Mouse (Mus musculus) liver, embryonic 11.5 days (tissue): ENCODE data around the gene Tspo2. TPM values are rescaled to one million over a fixed set of nuclear protein-coding genes. Genes with fewer than 3 reads are reported as not detected.
"Not testable (repeated sequence)": the region's sequence is repeated elsewhere in the genome, so short reads cannot be mapped to it uniquely, and the experiment has no call there.

Experiments
- ATAC-seq: fragments of 200-750 bp; cut with Nextera tagmentation; replicated peaks from 2 replicates; pipeline ENCODE4 v1.8.0; 2017; ENCODE audit warnings: moderate number of reproducible peaks, mild to moderate bottlenecking, moderate TSS enrichment, moderate library complexity; ENCODE audit not compliant: low FRiP score
- DNase-seq: peaks from one replicate; pipeline ENCODE4 v3.0.0-alpha.2; 2017; ENCODE audit warnings: low spot score
- H3K27ac ChIP-seq: fragments of 300-500 bp; sonication (generic); 2 replicates; pipeline ENCODE4 v1.5.1; 2014; ENCODE audit warnings: mild to moderate bottlenecking, low read depth, low read length, control low read depth
- H3K27me3 ChIP-seq: fragments of 300-500 bp; sonication (generic); replicated peaks from 2 replicates; pipeline ENCODE4 v1.6.1; 2014; ENCODE audit warnings: low read length, mixed read lengths; ENCODE audit not compliant: control insufficient read depth, insufficient read depth
- H3K36me3 ChIP-seq: fragments of 300-500 bp; sonication (generic); 2 replicates; pipeline ENCODE4 v1.6.1; 2014; ENCODE audit warnings: mild to moderate bottlenecking, low read length, moderate library complexity, mixed read lengths; ENCODE audit not compliant: control insufficient read depth, insufficient read depth
- H3K4me1 ChIP-seq: fragments of 300-500 bp; sonication (generic); replicated peaks from 2 replicates; pipeline ENCODE4 v1.6.1; 2014; ENCODE audit warnings: low read length, mixed read lengths; ENCODE audit not compliant: control insufficient read depth, insufficient read depth
- H3K4me2 ChIP-seq: fragments of 300-500 bp; sonication (generic); 2 replicates; pipeline ENCODE4 v1.6.1; 2014; ENCODE audit warnings: mild to moderate bottlenecking, control low read depth, moderate library complexity
- H3K4me3 ChIP-seq: fragments of 300-500 bp; sonication (generic); 2 replicates; pipeline ENCODE4 v1.5.1; 2014; ENCODE audit warnings: low read depth, low read length, control low read depth
- H3K9ac ChIP-seq: fragments of 300-500 bp; sonication (generic); 2 replicates; pipeline ENCODE4 v1.6.1; 2014; ENCODE audit warnings: low read depth, low read length, control low read depth
- H3K9me3 ChIP-seq: fragments of 300-500 bp; sonication (generic); 2 replicates; pipeline ENCODE4 v1.6.1; 2016; ENCODE audit warnings: low read length, inconsistent platforms, mixed read lengths; ENCODE audit not compliant: control insufficient read depth
- WGBS: fragments of 180-500 bp; shearing (Covaris S2); extraction: QIAGEN DNeasy Blood & Tissue Kit; methylation state at CpG from one replicate; pipeline ENCODE4 v1.1.7; 2014; 5-methylcytosine and 5-hydroxymethylcytosine counted together
- polyA plus RNA-seq: library from polyadenylated mRNA; unstranded; fragments of >200 nt; fragmentation: Nextera tagmentation; extraction: Ambion mirVana; gene quantifications from 2 replicates; pipeline ENCODE4 v1.2.1, GENCODE M21; 2014

Gene Tspo2
- polyA plus RNA-seq, 1 experiment from 2014 or later = 68.7 TPM

DNA sequence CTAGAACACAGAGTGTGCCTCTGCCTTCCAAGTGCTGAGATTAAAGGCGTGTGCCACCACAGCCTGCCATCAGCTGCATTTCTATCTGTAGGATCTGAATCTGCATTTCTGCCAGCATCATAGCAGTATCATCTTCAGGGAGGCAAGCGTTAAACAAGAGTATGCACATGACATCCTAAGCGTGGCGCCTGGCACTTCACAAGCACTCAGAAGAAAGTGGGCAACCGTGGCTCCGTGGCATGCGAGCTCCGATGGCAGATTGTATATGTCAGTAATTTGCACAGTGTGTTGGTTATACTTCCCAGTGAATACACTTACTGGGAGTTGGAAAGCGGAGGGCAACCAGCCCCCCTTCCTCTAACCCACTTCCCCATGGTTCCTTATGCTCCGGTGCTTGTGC lies 28.6 kb upstream of the Tspo2 start:
- DNase-seq = no peak
- 81% methylated on average over 10 of the region's 10 CpGs for WGBS

GRCm38 (mm10) chr17:48475444-48475843 lies 24.1 kb upstream of the Tspo2 start:
- WGBS = 76% methylated on average over 8 of the region's 8 CpGs
- H3K9me3 ChIP-seq = no peaks in the 10 kb centered on the region
- H3K4me1 ChIP-seq = no peaks in the 10 kb centered on the region
- H3K4me2 ChIP-seq = no peak overlapping the region
- no peak for DNase-seq
- H3K27me3 ChIP-seq = no peaks in the 10 kb centered on the region
- no peak overlapping the region for H3K4me3 ChIP-seq
- H3K36me3 ChIP-seq = no peaks in the 10 kb centered on the region
- H3K9ac ChIP-seq = no peak overlapping the region
- no peak overlapping the region for H3K27ac ChIP-seq
- ATAC-seq = no peak

More for the DNA sequence above, 28.6 kb upstream of the Tspo2 start:
- no peaks in the 10 kb centered on the region; the same call in 1 of the 2 replicates for H3K27me3 ChIP-seq
- H3K27ac ChIP-seq = no peak overlapping the region
- no peak overlapping the region for H3K4me2 ChIP-seq
- ATAC-seq = no peak
- H3K4me3 ChIP-seq = no peak overlapping the region
- H3K4me1 ChIP-seq = no peaks in the 10 kb centered on the region
- no peak overlapping the region for H3K9ac ChIP-seq
- no peaks in the 10 kb centered on the region for H3K9me3 ChIP-seq
- no peaks in the 10 kb centered on the region for H3K36me3 ChIP-seq

DNA sequence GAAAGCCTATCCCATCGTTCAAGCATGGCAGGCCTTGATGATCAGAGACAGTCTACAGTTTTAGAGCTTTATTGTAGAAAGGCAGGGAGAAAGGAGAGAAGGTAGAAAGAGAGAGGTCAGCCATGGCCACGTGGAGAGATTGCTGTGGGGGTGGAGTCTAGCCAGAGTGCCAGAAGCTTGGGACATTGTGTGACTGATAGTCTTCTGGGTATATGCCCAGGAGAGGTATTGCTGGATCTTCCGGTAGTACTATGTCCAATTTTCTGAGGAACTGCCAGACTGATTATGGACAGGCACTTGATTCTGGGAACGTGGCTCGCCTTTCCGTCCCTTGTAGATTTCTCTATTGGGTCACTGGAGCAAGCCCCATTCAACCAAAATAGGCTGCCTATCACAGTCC lies 23.0 kb upstream of the Tspo2 start:
- ATAC-seq, DNase-seq, H3K4me3 ChIP-seq, H3K27ac ChIP-seq, H3K4me2 ChIP-seq, H3K4me1 ChIP-seq, H3K36me3 ChIP-seq, H3K9me3 ChIP-seq, H3K27me3 ChIP-seq, H3K9ac ChIP-seq: not testable (repeated sequence)
- whole genome bisulfite sequencing = 76% methylated on average over 6 of the region's 6 CpGs

GRCm38 (mm10) chr17:48467395-48468231 lies 16.3 kb upstream of the Tspo2 start:
- DNase-seq (peak; percentile 83), ATAC-seq (peak; percentile 69)
- Histone ChIP-seq H3K4me1 (peaks cover 6% of the 10 kb centered on the region; the same call in 1 of the 2 replicates), H3K27me3 (peaks cover 10% of the 10 kb centered on the region), H3K36me3 (no peaks in the 10 kb centered on the region), H3K4me2 (peak overlapping the region; percentile 86), H3K9ac (peak overlapping the region; percentile 53), H3K4me3 (peak overlapping the region; percentile 40), H3K9me3 (no peaks in the 10 kb centered on the region), H3K27ac (no peak overlapping the region)
- 5% methylated on average over 22 of the region's 22 CpGs for WGBS

DNA sequence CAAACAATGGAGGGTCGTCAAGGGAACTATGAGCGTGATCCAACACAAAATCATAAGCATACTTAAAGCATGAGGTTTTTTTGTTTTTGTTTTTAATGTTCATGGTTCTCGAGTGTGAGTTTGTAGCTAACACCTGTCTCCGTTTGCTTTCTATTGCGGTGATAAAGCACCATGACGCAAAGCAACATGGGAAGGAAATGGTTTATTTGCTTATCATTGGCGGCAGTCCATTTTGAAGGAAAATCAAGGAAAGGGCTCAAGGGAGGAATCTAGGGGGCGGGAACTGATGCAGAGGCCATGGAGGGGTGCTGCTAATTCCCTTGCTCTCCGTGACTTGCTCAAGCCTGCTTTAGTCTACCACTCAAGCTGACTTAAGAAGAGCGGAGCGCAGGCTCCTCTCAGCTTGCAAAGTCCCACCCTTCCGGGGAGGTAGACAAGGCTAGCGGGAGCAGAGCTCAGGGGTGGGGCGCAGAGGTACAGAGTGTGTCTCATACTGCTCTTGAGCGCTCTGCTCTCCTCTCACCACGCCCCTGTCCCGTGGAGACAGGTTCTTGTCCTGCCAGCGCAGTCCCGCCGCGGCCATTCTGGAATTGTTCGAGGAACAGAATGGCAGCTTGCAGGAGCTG lies 15.6 kb upstream of the Tspo2 start:
- DNase-seq (no peak), ATAC-seq (peak; percentile 86)
- Histone ChIP-seq H3K9ac (peak overlapping the region; percentile 53), H3K27me3 (peaks cover 10% of the 10 kb centered on the region), H3K4me2 (peak overlapping the region; percentile 86), H3K36me3 (no peaks in the 10 kb centered on the region), H3K4me3 (peak overlapping the region; percentile 40), H3K27ac (no peak overlapping the region), H3K4me1 (peaks cover 6% of the 10 kb centered on the region; the same call in 1 of the 2 replicates), H3K9me3 (no peaks in the 10 kb centered on the region)
- 24% methylated on average over 22 of the region's 22 CpGs for WGBS

DNA sequence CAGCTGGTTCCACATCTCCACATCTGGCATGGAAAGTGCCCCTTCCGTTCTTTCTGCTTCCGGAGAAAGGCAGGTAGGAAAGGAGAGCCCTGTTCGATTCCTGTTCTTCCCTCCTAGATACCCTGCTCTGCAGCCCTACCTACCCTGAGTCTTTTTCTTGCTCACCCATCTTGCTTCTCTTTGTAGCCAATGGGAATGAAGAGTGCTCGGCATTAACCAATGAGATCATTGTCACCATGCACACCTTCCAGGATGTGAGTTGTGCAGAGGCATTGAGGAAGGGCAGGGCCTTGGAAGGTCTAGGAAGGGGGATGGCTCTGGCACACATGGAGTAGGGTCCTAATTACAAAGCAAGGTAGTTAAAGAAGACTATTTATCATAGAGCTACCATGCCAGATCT lies 12.1 kb upstream of the Tspo2 start:
- DNase-seq (no peak), ATAC-seq (no peak)
- H3K27ac ChIP-seq = no peak overlapping the region
- no peak overlapping the region for H3K4me3 ChIP-seq
- no peaks in the 10 kb centered on the region for H3K36me3 ChIP-seq
- 88% methylated on average over 4 of the region's 4 CpGs for WGBS
- no peaks in the 10 kb centered on the region for H3K9me3 ChIP-seq
- no peak overlapping the region for H3K9ac ChIP-seq
- peaks cover 6% of the 10 kb centered on the region; the same call in 1 of the 2 replicates for H3K4me1 ChIP-seq
- peaks cover 10% of the 10 kb centered on the region for H3K27me3 ChIP-seq
- no peak overlapping the region for H3K4me2 ChIP-seq

DNA sequence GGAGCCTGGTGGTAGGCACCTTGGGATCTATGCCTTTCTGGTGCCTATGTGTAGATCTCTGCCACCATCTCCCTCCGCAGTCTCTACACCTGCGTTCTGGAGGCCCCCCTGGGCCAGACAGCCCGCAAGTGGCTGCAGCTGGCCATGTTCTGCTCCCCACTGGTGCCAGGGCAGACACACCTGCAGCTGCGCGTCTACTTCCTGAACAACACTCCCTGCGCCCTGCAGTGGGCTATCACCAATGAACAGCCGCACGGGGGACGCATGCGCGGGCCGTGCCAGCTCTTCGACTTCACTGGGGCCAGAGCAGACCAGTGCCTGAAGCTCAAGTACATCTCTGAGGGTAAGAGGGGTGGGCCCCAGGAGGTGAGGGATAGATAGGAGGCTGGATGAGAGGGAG lies 10.8 kb upstream of the Tspo2 start:
- H3K9ac ChIP-seq = no peak overlapping the region
- WGBS = 91% methylated on average over 13 of the region's 13 CpGs
- no peak overlapping the region for H3K4me2 ChIP-seq
- peaks cover 7% of the 10 kb centered on the region; the same call in 1 of the 2 replicates for H3K4me1 ChIP-seq
- ATAC-seq (no peak), DNase-seq (no peak)
- no peaks in the 10 kb centered on the region for H3K36me3 ChIP-seq
- H3K4me3 ChIP-seq = no peak overlapping the region
- H3K9me3 ChIP-seq = no peaks in the 10 kb centered on the region
- no peak overlapping the region for H3K27ac ChIP-seq
- H3K27me3 ChIP-seq = peaks cover 7% of the 10 kb centered on the region

DNA sequence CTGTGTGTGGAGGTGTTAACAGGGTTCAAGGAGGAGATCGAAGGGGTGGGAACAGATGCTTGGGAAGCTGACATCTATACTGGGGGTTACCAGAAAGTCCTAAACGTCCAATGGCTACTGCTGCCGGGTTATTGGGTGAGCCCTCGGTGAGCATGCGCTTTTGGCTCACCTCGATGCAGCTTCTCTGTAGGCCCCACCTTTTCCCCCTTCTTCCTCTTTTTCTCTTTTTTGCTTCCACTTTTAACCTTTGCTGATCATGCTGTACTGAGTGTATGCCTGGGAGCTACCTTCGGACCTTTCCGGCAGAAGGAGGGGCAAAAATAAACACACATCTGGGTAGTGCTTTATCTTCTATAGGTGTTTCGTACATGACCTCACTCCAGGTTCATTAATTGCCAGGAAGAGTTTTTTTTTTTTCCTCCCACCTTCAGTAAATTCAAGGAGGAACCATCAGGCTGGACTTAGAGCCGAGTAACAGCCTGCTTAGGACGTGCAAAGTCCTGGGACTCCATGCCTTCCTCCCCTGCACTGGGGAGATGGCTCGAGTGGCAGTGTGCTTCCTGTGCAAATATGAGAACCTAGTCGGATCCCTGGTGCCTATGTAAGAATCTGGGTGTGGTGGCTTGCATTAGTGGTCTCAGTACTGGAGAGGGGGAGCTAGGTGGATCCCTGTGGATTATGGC lies 6.8 kb upstream of the Tspo2 start:
- Histone ChIP-seq H3K9ac (no peak overlapping the region), H3K27me3 (no peaks in the 10 kb centered on the region; the same call in 1 of the 2 replicates), H3K27ac (no peak overlapping the region), H3K4me3 (no peak overlapping the region), H3K4me2 (no peak overlapping the region), H3K4me1 (peaks cover 14% of the 10 kb centered on the region), H3K9me3 (no peaks in the 10 kb centered on the region), H3K36me3 (no peaks in the 10 kb centered on the region)
- DNase-seq (no peak), ATAC-seq (no peak)
- WGBS = 60% methylated on average over 13 of the region's 13 CpGs
